Mouse (Mus musculus): ENCODE results near the gene Igsf9b.

The Igsf9b gene

GRCm38 (mm10) chr9:27336962-27337636 lies 38.1 kb downstream of the Igsf9b start:
- no peak for DNase-seq

GRCm38 (mm10) chr9:27339168-27339567 lies 40.2 kb downstream of the Igsf9b start:
- DNase-seq, result no peak

GRCm38 (mm10) chr9:27346541-27347269 lies 47.7 kb downstream of the Igsf9b start:
- DNase-seq, result no peak

- no peak for DNase-seq
Measured at GRCm38 (mm10) chr9:27353082-27353481, 54.1 kb downstream of the Igsf9b start.

- no peak for DNase-seq
Measured at GRCm38 (mm10) chr9:27357893-27358292, 58.9 kb downstream of the Igsf9b start.

- DNase-seq, result no peak
Measured at GRCm38 (mm10) chr9:27367231-27367630, 68.2 kb downstream of the Igsf9b start.

GRCm38 (mm10) chr9:27369108-27369507 lies 70.1 kb downstream of the Igsf9b start:
- DNase-seq, result no peak

- no peak for DNase-seq
Measured at GRCm38 (mm10) chr9:27375746-27376145, 76.7 kb downstream of the Igsf9b start.

- DNase-seq, result no peak
Measured at GRCm38 (mm10) chr9:27386951-27387350, 87.9 kb downstream of the Igsf9b start.

- no peak for DNase-seq
Measured at GRCm38 (mm10) chr9:27396500-27396899, 97.5 kb downstream of the Igsf9b start, which contains the start of gene Spata19. Gene Spata19 (plus strand): TSS chr9:27396800.

GRCm38 (mm10) chr9:27401169-27401568 lies 102.2 kb downstream of the Igsf9b start:
- DNase-seq, result no peak

Data from lung, adult 18-20 months (tissue).